Mouse (Mus musculus): Measurements from ENCODE around the gene Olfr780. TPM values are rescaled to one million over a fixed set of nuclear protein-coding genes. Genes with fewer than 3 reads are reported as not detected.

The Olfr780 gene
- total and polyA plus RNA-seq, 2 experiments from 2014 or later: not detected

DNA sequence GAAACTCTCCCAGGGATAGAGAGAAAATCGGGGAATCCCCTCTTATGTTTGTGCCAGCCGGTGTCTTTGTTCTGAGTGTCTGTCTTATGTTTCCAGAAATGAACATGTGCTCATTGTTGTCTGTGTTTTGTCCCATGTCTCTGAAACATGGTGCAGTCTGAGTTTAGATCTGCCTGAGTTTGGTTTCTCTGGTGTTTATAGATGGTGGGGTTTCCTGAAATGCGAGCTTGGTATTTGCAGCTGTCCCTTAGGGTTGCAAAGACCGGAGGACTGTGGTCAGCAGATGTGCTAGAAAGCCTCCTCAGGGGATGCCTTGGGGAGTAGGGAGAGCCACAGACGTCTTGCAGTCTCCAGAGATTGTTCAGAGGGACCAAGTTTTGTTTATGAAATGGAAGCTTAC, 39.4 kb downstream of the Olfr780 start:
- Histone ChIP-seq H3K9me3 (ENCODE audit: low read length) (no peaks in the 10 kb centered on the region), H3K36me3 (ENCODE audit: insufficient read depth, low read length) (no peaks in the 10 kb centered on the region), H3K27ac (no peak overlapping the region), H3K9ac (replicated peaks; ENCODE audit: low read length) (no peak overlapping the region), H3K4me2 (ENCODE audit: low read depth, low read length) (no peak overlapping the region), H3K4me1 (ENCODE audit: insufficient read depth, low read length) (no peaks in the 10 kb centered on the region), H3K4me3 (ENCODE audit: low read length) (no peak overlapping the region), H3K27me3 (ENCODE audit: insufficient read depth, low read length) (no peaks in the 10 kb centered on the region)
- 80% methylated on average over 5 of the region's 5 CpGs for WGBS
- DNase-seq (ENCODE audit: low spot score) (no peak), ATAC-seq (no peak)
- no peak for TF ChIP-seq CTCF (IDR thresholded peaks at IDR 0.05; ENCODE audit: low read depth)

Other genes starting within 250 kb of the Olfr780 start
- gene Olfr766-ps1, start 249.1 kb upstream of the Olfr780 start, total RNA-seq (2014; rRNA removed): not detected in 2 replicates
- gene Olfr766-ps1, start 249.1 kb upstream of the Olfr780 start, polyA plus RNA-seq (2015; fragmentation: Nextera tagmentation; extraction: Ambion mirVana): not detected in 2 replicates
- gene Olfr767, start 235.2 kb upstream of the Olfr780 start, total RNA-seq (2014; rRNA removed): not detected in 2 replicates
- gene Olfr767, start 235.2 kb upstream of the Olfr780 start, polyA plus RNA-seq (2015; fragmentation: Nextera tagmentation; extraction: Ambion mirVana): not detected in 2 replicates
- not detected in 2 replicates for gene Olfr768, start 218.7 kb upstream of the Olfr780 start, total RNA-seq (2014; rRNA removed)
- gene Olfr768, start 218.7 kb upstream of the Olfr780 start, polyA plus RNA-seq (2015; fragmentation: Nextera tagmentation; extraction: Ambion mirVana): not detected in 2 replicates
- not detected in 2 replicates for gene Olfr769, start 200.3 kb upstream of the Olfr780 start, total RNA-seq (2014; rRNA removed)
- not detected in 2 replicates for gene Olfr769, start 200.3 kb upstream of the Olfr780 start, polyA plus RNA-seq (2015; fragmentation: Nextera tagmentation; extraction: Ambion mirVana)
- gene Olfr770, start 179.1 kb upstream of the Olfr780 start, total RNA-seq (2014; rRNA removed): not detected in 2 replicates
- gene Olfr770, start 179.1 kb upstream of the Olfr780 start, polyA plus RNA-seq (2015; fragmentation: Nextera tagmentation; extraction: Ambion mirVana): not detected in 2 replicates
- gene Olfr771, start 153.4 kb upstream of the Olfr780 start, total RNA-seq (2014; rRNA removed): not detected in 2 replicates
- gene Olfr771, start 153.4 kb upstream of the Olfr780 start, polyA plus RNA-seq (2015; fragmentation: Nextera tagmentation; extraction: Ambion mirVana): not detected in 2 replicates
- gene Olfr772, start 140.2 kb upstream of the Olfr780 start, total RNA-seq (2014; rRNA removed): not detected in 2 replicates
- not detected in 2 replicates for gene Olfr772, start 140.2 kb upstream of the Olfr780 start, polyA plus RNA-seq (2015; fragmentation: Nextera tagmentation; extraction: Ambion mirVana)
- not detected in 2 replicates for gene Olfr773, start 130.7 kb upstream of the Olfr780 start, total RNA-seq (2014; rRNA removed)
- gene Olfr773, start 130.7 kb upstream of the Olfr780 start, polyA plus RNA-seq (2015; fragmentation: Nextera tagmentation; extraction: Ambion mirVana): not detected in 2 replicates
- not detected in 2 replicates for gene Olfr774, start 81.9 kb upstream of the Olfr780 start, total RNA-seq (2014; rRNA removed)
- gene Olfr774, start 81.9 kb upstream of the Olfr780 start, polyA plus RNA-seq (2015; fragmentation: Nextera tagmentation; extraction: Ambion mirVana): not detected in 2 replicates
- gene Olfr775, start 69.7 kb upstream of the Olfr780 start, total RNA-seq (2014; rRNA removed): not detected in 2 replicates
- gene Olfr775, start 69.7 kb upstream of the Olfr780 start, polyA plus RNA-seq (2015; fragmentation: Nextera tagmentation; extraction: Ambion mirVana): not detected in 2 replicates
- not detected in 2 replicates for gene Olfr776, start 59.0 kb upstream of the Olfr780 start, total RNA-seq (2014; rRNA removed)
- gene Olfr776, start 59.0 kb upstream of the Olfr780 start, polyA plus RNA-seq (2015; fragmentation: Nextera tagmentation; extraction: Ambion mirVana): not detected in 2 replicates
- not detected in 2 replicates for gene Olfr777, start 46.6 kb upstream of the Olfr780 start, total RNA-seq (2014; rRNA removed)
- gene Olfr777, start 46.6 kb upstream of the Olfr780 start, polyA plus RNA-seq (2015; fragmentation: Nextera tagmentation; extraction: Ambion mirVana): not detected in 2 replicates
- gene Olfr781, start 10.7 kb downstream of the Olfr780 start, total RNA-seq (2014; rRNA removed): not detected in 2 replicates
- gene Olfr781, start 10.7 kb downstream of the Olfr780 start, polyA plus RNA-seq (2015; fragmentation: Nextera tagmentation; extraction: Ambion mirVana): not detected in 2 replicates
- not detected in 2 replicates for gene Olfr782, start 30.7 kb downstream of the Olfr780 start, total RNA-seq (2014; rRNA removed)
- gene Olfr782, start 30.7 kb downstream of the Olfr780 start, polyA plus RNA-seq (2015; fragmentation: Nextera tagmentation; extraction: Ambion mirVana): not detected in 2 replicates
- 0.61 and 0.68 TPM in 2 replicates for gene Olfr784, start 66.0 kb downstream of the Olfr780 start, total RNA-seq (2014; rRNA removed)
- 0.05 and 0.08 TPM in 2 replicates for gene Olfr784, start 66.0 kb downstream of the Olfr780 start, polyA plus RNA-seq (2015; fragmentation: Nextera tagmentation; extraction: Ambion mirVana)
- not detected in 2 replicates for gene Olfr785, start 87.3 kb downstream of the Olfr780 start, total RNA-seq (2014; rRNA removed)
- gene Olfr785, start 87.3 kb downstream of the Olfr780 start, polyA plus RNA-seq (2015; fragmentation: Nextera tagmentation; extraction: Ambion mirVana): not detected in 2 replicates
- not detected in 2 replicates for gene Olfr786, start 109.2 kb downstream of the Olfr780 start, total RNA-seq (2014; rRNA removed)
- gene Olfr786, start 109.2 kb downstream of the Olfr780 start, polyA plus RNA-seq (2015; fragmentation: Nextera tagmentation; extraction: Ambion mirVana): not detected in 2 replicates
- not detected in 2 replicates for gene Olfr787, start 143.7 kb downstream of the Olfr780 start, total RNA-seq (2014; rRNA removed)
- gene Olfr787, start 143.7 kb downstream of the Olfr780 start, polyA plus RNA-seq (2015; fragmentation: Nextera tagmentation; extraction: Ambion mirVana): not detected in 2 replicates
- gene Olfr788, start 152.9 kb downstream of the Olfr780 start, total RNA-seq (2014; rRNA removed): not detected in 2 replicates
- gene Olfr788, start 152.9 kb downstream of the Olfr780 start, polyA plus RNA-seq (2015; fragmentation: Nextera tagmentation; extraction: Ambion mirVana): not detected in 2 replicates
- not detected in 2 replicates for gene Olfr789, start 166.6 kb downstream of the Olfr780 start, total RNA-seq (2014; rRNA removed)
- gene Olfr789, start 166.6 kb downstream of the Olfr780 start, polyA plus RNA-seq (2015; fragmentation: Nextera tagmentation; extraction: Ambion mirVana): not detected in 2 replicates
- not detected in 2 replicates for gene Olfr790, start 180.4 kb downstream of the Olfr780 start, total RNA-seq (2014; rRNA removed)
- gene Olfr790, start 180.4 kb downstream of the Olfr780 start, polyA plus RNA-seq (2015; fragmentation: Nextera tagmentation; extraction: Ambion mirVana): not detected in 2 replicates
- gene Olfr791, start 203.7 kb downstream of the Olfr780 start, total RNA-seq (2014; rRNA removed): not detected in 2 replicates
- not detected in 2 replicates for gene Olfr791, start 203.7 kb downstream of the Olfr780 start, polyA plus RNA-seq (2015; fragmentation: Nextera tagmentation; extraction: Ambion mirVana)
- gene Olfr792, start 221.0 kb downstream of the Olfr780 start, total RNA-seq (2014; rRNA removed): not detected in 2 replicates
- gene Olfr792, start 221.0 kb downstream of the Olfr780 start, polyA plus RNA-seq (2015; fragmentation: Nextera tagmentation; extraction: Ambion mirVana): not detected in 2 replicates
- gene Olfr794, start 249.5 kb downstream of the Olfr780 start, total RNA-seq (2014; rRNA removed): not detected in 2 replicates
- gene Olfr794, start 249.5 kb downstream of the Olfr780 start, polyA plus RNA-seq (2015; fragmentation: Nextera tagmentation; extraction: Ambion mirVana): not detected in 2 replicates

Measured in hindbrain, postnatal 0 days (tissue).